Mouse (Mus musculus) liver, postnatal 0 days (tissue): ENCODE measurements around the gene Tepsin. TPM values are rescaled to one million over a fixed set of nuclear protein-coding genes. Genes with fewer than 3 reads are reported as not detected.

Experiments
- ATAC-seq: fragments of 200-750 bp; cut with Nextera tagmentation; 2 replicates; pipeline ENCODE4 v1.8.0; 2017; ENCODE audit warnings: mild to moderate bottlenecking, moderate library complexity
- DNase-seq: peaks from one replicate; pipeline ENCODE4 v3.0.0-alpha.2; 2016
- H3K27ac ChIP-seq: fragments of 300-500 bp; sonication (generic); 2 replicates; pipeline ENCODE4 v1.5.1; 2014; ENCODE audit warnings: antibody characterized with exemption, moderate library complexity, mild to moderate bottlenecking, low read depth
- H3K27me3 ChIP-seq: fragments of 300-500 bp; sonication (generic); 2 replicates; pipeline ENCODE4 v1.6.1; 2014; ENCODE audit warnings: low read length, control low read depth, mixed read lengths; ENCODE audit not compliant: insufficient read depth
- H3K36me3 ChIP-seq: fragments of 300-500 bp; sonication (generic); replicated peaks from 2 replicates; pipeline ENCODE4 v1.6.1; 2014; ENCODE audit warnings: mild to moderate bottlenecking, control low read depth, low read length, moderate library complexity, mixed read lengths; ENCODE audit not compliant: insufficient read depth
- H3K4me1 ChIP-seq: fragments of 300-500 bp; sonication (generic); 2 replicates; pipeline ENCODE4 v1.6.1; 2014; ENCODE audit warnings: antibody characterized with exemption, mild to moderate bottlenecking, control low read depth; ENCODE audit not compliant: insufficient read depth
- H3K4me2 ChIP-seq: fragments of 300-500 bp; sonication (generic); 2 replicates; pipeline ENCODE4 v1.6.1; 2014; ENCODE audit warnings: low read depth, mild to moderate bottlenecking, low read length, moderate library complexity, mixed read lengths
- H3K4me3 ChIP-seq: fragments of 300-500 bp; sonication (generic); 2 replicates; pipeline ENCODE4 v1.5.1; 2014; ENCODE audit warnings: low read depth, low read length
- H3K9ac ChIP-seq: fragments of 300-500 bp; sonication (generic); replicated peaks from 2 replicates; pipeline ENCODE4 v1.6.1; 2014; ENCODE audit warnings: mild to moderate bottlenecking, moderate library complexity
- H3K9me3 ChIP-seq: fragments of 300-500 bp; sonication (generic); 2 replicates; pipeline ENCODE4 v1.6.1; 2016; ENCODE audit warnings: mild to moderate bottlenecking, control low read depth, low read length, mixed read lengths
- CTCF ChIP-seq: sonication (generic); IDR thresholded peaks from 2 replicates; pipeline ENCODE4 v1.5.1; 2016; ENCODE audit warnings: antibody characterized with exemption, low read depth
- EP300 ChIP-seq: IDR thresholded peaks from 2 replicates; pipeline ENCODE4 v1.6.1; 2016; ENCODE audit warnings: antibody characterized with exemption, low read depth, mild to moderate bottlenecking
- WGBS: fragments of 180-500 bp; shearing (Covaris S2); extraction: QIAGEN DNeasy Blood & Tissue Kit; methylation state at CpG from one replicate; pipeline ENCODE4 v1.1.7; 2014; ENCODE audit not compliant: insufficient replicate concordance; 5-methylcytosine and 5-hydroxymethylcytosine counted together
- polyA plus RNA-seq: library from polyadenylated mRNA; unstranded; fragments of >200 nt; fragmentation: Nextera tagmentation; extraction: Ambion mirVana; gene quantifications from 2 replicates; pipeline ENCODE4 v1.2.1, GENCODE M21; 2015

Gene Tepsin
- 3.8 and 4.2 TPM in 2 replicates for polyA plus RNA-seq

GRCm38 (mm10) chr11:120098588-120099511, at the start of gene Tepsin, which contains the start of gene Ndufaf8:
TSS of gene Tepsin (minus strand) at chr11:120098731.
TSS of gene Ndufaf8 (plus strand) at chr11:120098928.
- Histone ChIP-seq H3K27me3 (no peaks in the 10 kb centered on the region), H3K4me2 (peak within 1 kb of the TSS; percentile 97), H3K36me3 (peaks cover 21% of the 10 kb centered on the region), H3K4me1 (peaks cover 14% of the 10 kb centered on the region), H3K9me3 (no peaks in the 10 kb centered on the region), H3K9ac (peak within 1 kb of the TSS; percentile 84), H3K27ac (peak within 1 kb of the TSS; percentile 91), H3K4me3 (peak within 1 kb of the TSS; percentile 82)
- WGBS, result under 1% methylated on average over 77 of the region's 77 CpGs
- DNase-seq (peak; percentile 99), ATAC-seq (peak; percentile 97)
- TF ChIP-seq CTCF, result no peak
- TF ChIP-seq EP300, result peak; percentile 92

- 71% methylated on average over 13 of the region's 13 CpGs for WGBS
- no peak for TF ChIP-seq EP300
- no peak for TF ChIP-seq CTCF
- Histone ChIP-seq H3K9ac (no peak overlapping the region; the same call in 1 of the 2 replicates), H3K4me1 (peaks cover 14% of the 10 kb centered on the region; the same call in 1 of the 2 replicates), H3K27me3 (no peaks in the 10 kb centered on the region), H3K4me3 (no peak overlapping the region), H3K4me2 (no peak overlapping the region), H3K9me3 (no peaks in the 10 kb centered on the region), H3K27ac (peak overlapping the region; percentile 69; the same call in 1 of the 2 replicates), H3K36me3 (peaks cover 22% of the 10 kb centered on the region)
- DNase-seq (no peak), ATAC-seq (no peak)
These were observed 45.4 kb upstream of the Tepsin start for GRCm38 (mm10) chr11:120143708-120144497.

GRCm38 (mm10) chr11:120142601-120143051, 44.1 kb upstream of the Tepsin start:
- no peak for TF ChIP-seq EP300
- TF ChIP-seq CTCF, result peak; percentile 57
- Histone ChIP-seq H3K27me3 (no peaks in the 10 kb centered on the region), H3K4me3 (no peak overlapping the region), H3K4me2 (no peak overlapping the region), H3K9me3 (no peaks in the 10 kb centered on the region), H3K9ac (no peak overlapping the region), H3K27ac (peak overlapping the region; percentile 69), H3K4me1 (peaks cover 22% of the 10 kb centered on the region), H3K36me3 (peaks cover 25% of the 10 kb centered on the region)
- ATAC-seq (peak; percentile 84), DNase-seq (peak; percentile 44)
- 31% methylated on average over 3 of the region's 3 CpGs for WGBS

GRCm38 (mm10) chr11:120140255-120140654, 41.7 kb upstream of the Tepsin start:
- WGBS, result 73% methylated on average over 6 of the region's 6 CpGs
- no peak for TF ChIP-seq EP300
- TF ChIP-seq CTCF, result no peak
- DNase-seq, result no peak
- Histone ChIP-seq H3K4me1 (peaks cover 42% of the 10 kb centered on the region), H3K27me3 (no peaks in the 10 kb centered on the region), H3K4me2 (no peak overlapping the region), H3K36me3 (peaks cover 18% of the 10 kb centered on the region), H3K9ac (no peak overlapping the region), H3K9me3 (no peaks in the 10 kb centered on the region), H3K27ac (no peak overlapping the region), H3K4me3 (no peak overlapping the region)
- ATAC-seq, result no peak

- Histone ChIP-seq H3K36me3 (peaks cover 27% of the 10 kb centered on the region), H3K4me3 (no peak overlapping the region), H3K27me3 (no peaks in the 10 kb centered on the region), H3K9me3 (no peaks in the 10 kb centered on the region), H3K4me1 (peaks cover 47% of the 10 kb centered on the region), H3K9ac (no peak overlapping the region), H3K4me2 (no peak overlapping the region), H3K27ac (no peak overlapping the region)
- DNase-seq, result no peak
- 48% methylated on average over 10 of the region's 10 CpGs for WGBS
- TF ChIP-seq EP300 (no peak), CTCF (no peak)
- ATAC-seq, result no peak
These were observed 40.8 kb upstream of the Tepsin start for GRCm38 (mm10) chr11:120139309-120139731.

GRCm38 (mm10) chr11:120137625-120138004, 39.1 kb upstream of the Tepsin start:
- H3K4me2 ChIP-seq, result no peak overlapping the region
- no peak overlapping the region for H3K27ac ChIP-seq
- peaks cover 37% of the 10 kb centered on the region for H3K4me1 ChIP-seq
- no peak overlapping the region for H3K4me3 ChIP-seq
- ATAC-seq, result no peak
- TF ChIP-seq CTCF (no peak), EP300 (no peak)
- no peak for DNase-seq
- no peak overlapping the region for H3K9ac ChIP-seq
- peaks cover 29% of the 10 kb centered on the region for H3K36me3 ChIP-seq
- H3K9me3 ChIP-seq, result no peaks in the 10 kb centered on the region
- WGBS, result 58% methylated on average over 5 of the region's 5 CpGs
- H3K27me3 ChIP-seq, result no peaks in the 10 kb centered on the region
